8 mouse cellular contexts compared by ENCODE assay signal in the genomic region with DNA sequence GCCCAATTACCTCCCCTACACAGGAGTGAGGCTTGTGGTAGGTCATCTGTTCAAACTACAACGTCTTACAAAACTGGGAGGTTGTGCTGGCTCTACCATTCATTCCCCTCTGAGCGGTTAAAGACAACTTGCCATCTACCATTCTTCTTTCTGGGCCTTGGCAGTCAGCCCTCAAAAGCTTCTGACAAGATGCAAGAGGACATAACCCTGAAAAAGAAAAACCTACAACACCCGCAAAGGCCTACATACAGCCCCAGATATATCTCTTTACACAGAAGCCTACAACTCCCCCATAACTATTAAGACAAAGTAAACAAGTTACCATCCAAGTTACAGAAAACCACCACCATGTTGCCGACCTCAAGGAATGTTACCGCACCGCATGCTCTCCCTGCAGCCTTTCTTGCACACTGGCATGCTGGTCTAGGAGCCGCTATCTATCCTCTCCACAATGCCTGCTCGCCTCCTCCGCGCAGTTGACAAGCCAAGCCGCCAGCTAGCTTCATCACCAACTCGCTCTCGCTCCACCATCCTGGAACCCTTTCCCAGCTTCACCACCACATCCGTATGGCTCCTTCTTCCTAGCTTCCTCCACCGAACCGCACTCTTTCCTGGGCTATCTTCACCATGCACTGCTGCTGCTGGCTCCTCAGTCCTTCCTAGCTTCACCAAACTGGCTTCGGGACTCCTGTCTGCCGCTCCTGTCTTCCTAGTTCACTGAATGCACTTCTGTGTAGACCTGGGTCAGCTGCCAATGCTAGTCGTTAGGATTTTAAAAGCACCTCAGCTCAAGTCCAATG. TPM values are rescaled to one million over a fixed set of nuclear protein-coding genes. Genes with fewer than 3 reads are reported as not detected.
A peak's percentile ranks its signal among the peaks of the same experiment; 100 is the strongest.
DNase-seq lines count a peak whose midpoint lies in the region; ATAC-seq and TF ChIP-seq lines count a peak whose summit lies in the region.

No protein-coding gene starts in this region.

- DNase-seq in thymus, postnatal 0 days (ENCODE audit: low spot score), result peak; percentile 55
- no peak for DNase-seq in thymus, postnatal 10 days (ENCODE audit: low spot score in 2 of 2)
- peak; percentile 63 to 72 for DNase-seq in cerebellum, postnatal 10 days
- DNase-seq in heart, postnatal 10 days, result peak; percentile 44 to 67
- no peak for DNase-seq in liver, embryonic 14.5 days (ENCODE audit: low read depth in 3 of 3, low spot score in 3 of 3)
- DNase-seq in left cerebral cortex, postnatal 10 days (ENCODE audit: extremely low spot score in 1 of 2, low spot score in 2 of 2), result no peak
- DNase-seq in testis, postnatal 14 days (ENCODE audit: low spot score), result no peak

- peak overlapping the region; percentile 95 for H3K9ac ChIP-seq in liver, embryonic 14.5 days (replicated peaks)
- peak overlapping the region; percentile 67 for H3K9ac ChIP-seq in stomach, embryonic 15.5 days

- no peak for ATAC-seq in liver, embryonic 14.5 days (ENCODE audit: insufficient read depth)
- no peak for ATAC-seq in stomach, embryonic 15.5 days (ENCODE audit: insufficient read depth, low FRiP score, low read depth)

- peaks cover 42% of the 10 kb centered on the region for H3K36me3 ChIP-seq in liver, embryonic 14.5 days (replicated peaks; ENCODE audit: control insufficient read depth, insufficient read depth, low read depth)
- H3K36me3 ChIP-seq in stomach, embryonic 15.5 days, result peaks cover 17% of the 10 kb centered on the region; the same call in 1 of the 2 replicates

- no peaks in the 10 kb centered on the region for H3K9me3 ChIP-seq in liver, embryonic 14.5 days (ENCODE audit: control insufficient read depth, low read length)
- H3K9me3 ChIP-seq in stomach, embryonic 15.5 days, result no peaks in the 10 kb centered on the region

- no peak for TF ChIP-seq CTCF in liver, embryonic 14.5 days (IDR thresholded peaks at IDR 0.05; ENCODE audit: low read depth)

- no peak; the same call in 1 of the 2 replicates for TF ChIP-seq EP300 in liver, embryonic 14.5 days (IDR thresholded peaks at IDR 0.05; ENCODE audit: low read depth)

- H3K27ac ChIP-seq in liver, embryonic 14.5 days, result peak overlapping the region; percentile 98
- H3K27ac ChIP-seq in stomach, embryonic 15.5 days, result peak overlapping the region; percentile 99

- peak overlapping the region; percentile 95 for H3K4me2 ChIP-seq in liver, embryonic 14.5 days (ENCODE audit: low read depth)
- peak overlapping the region; percentile 47 for H3K4me2 ChIP-seq in stomach, embryonic 15.5 days

- H3K27me3 ChIP-seq in liver, embryonic 14.5 days (ENCODE audit: control insufficient read depth, insufficient read depth, low read length), result no peaks in the 10 kb centered on the region
- H3K27me3 ChIP-seq in stomach, embryonic 15.5 days (replicated peaks), result no peaks in the 10 kb centered on the region

- H3K4me1 ChIP-seq in liver, embryonic 14.5 days (replicated peaks; ENCODE audit: control insufficient read depth in 2 of 2, insufficient read depth in 2 of 2, low read length in 1 of 2), result peaks cover 36 to 40% of the 10 kb centered on the region in 2 experiments
- peaks cover 34% of the 10 kb centered on the region for H3K4me1 ChIP-seq in stomach, embryonic 15.5 days

- peak overlapping the region; percentile 73 to 97 for H3K4me3 ChIP-seq in liver, embryonic 14.5 days (ENCODE audit: insufficient read depth in 1 of 2, low read depth in 2 of 2, low read length in 2 of 2)
- H3K4me3 ChIP-seq in stomach, embryonic 15.5 days (replicated peaks), result peak overlapping the region; percentile 75

- intact Hi-C loops in heart, postnatal 10 days (cut with DNase I), result no loop called here
- intact Hi-C loops in left cerebral cortex, postnatal 10 days (cut with DNase I), result no loop called here

- under 1% methylated on average over 19 of the region's 19 CpGs for whole genome bisulfite sequencing in liver, embryonic 14.5 days (ENCODE audit: insufficient replicate concordance)
- under 1% methylated on average over 19 of the region's 19 CpGs for WGBS in stomach, embryonic 15.5 days

RNA-seq across cellular contexts. Expression of gene Scyl1, which starts 29.6 kb away (rescaled TPM):
- 38.0 and 40.9 TPM in 2 replicates for polyA plus RNA-seq in thymus, postnatal 0 days (2015; fragmentation: Nextera tagmentation; extraction: Ambion mirVana)
- total RNA-seq in heart, postnatal 10 days (2021), result 10 to 100 TPM; 63.4 to 65.7 TPM
- 21.1 and 27.1 TPM in 2 replicates for polyA plus RNA-seq in liver, embryonic 14.5 days (2012; rRNA removed)
- polyA plus RNA-seq in liver, embryonic 14.5 days (2014; fragmentation: Nextera tagmentation; extraction: Ambion mirVana), result 15.8 and 18.6 TPM in 2 replicates
- polyA plus RNA-seq in stomach, embryonic 15.5 days (2015; fragmentation: Nextera tagmentation; extraction: Ambion mirVana), result 63.6 and 68.9 TPM in 2 replicates
- 10 to 100 TPM; 79.4 to 82.8 TPM for total RNA-seq in left cerebral cortex, postnatal 10 days (2021)

Comparison
In these comparisons a context has a peak if more than half of its experiments do, and no peak if none do; other contexts are left out.
1. DNase-seq: peak in thymus, postnatal 0 days (single experiment), cerebellum, postnatal 10 days (2 of 2) and heart, postnatal 10 days (2 of 2); none in thymus, postnatal 10 days (0 of 2), liver, embryonic 14.5 days (0 of 3), left cerebral cortex, postnatal 10 days (0 of 2) and testis, postnatal 14 days (single experiment).